Mouse (Mus musculus): Measurements from ENCODE around the gene Zmiz2.
"Not testable (repeated sequence)": the region's sequence is repeated elsewhere in the genome, so short reads cannot be mapped to it uniquely, and the experiment has no call there.

The Zmiz2 gene

DNA sequence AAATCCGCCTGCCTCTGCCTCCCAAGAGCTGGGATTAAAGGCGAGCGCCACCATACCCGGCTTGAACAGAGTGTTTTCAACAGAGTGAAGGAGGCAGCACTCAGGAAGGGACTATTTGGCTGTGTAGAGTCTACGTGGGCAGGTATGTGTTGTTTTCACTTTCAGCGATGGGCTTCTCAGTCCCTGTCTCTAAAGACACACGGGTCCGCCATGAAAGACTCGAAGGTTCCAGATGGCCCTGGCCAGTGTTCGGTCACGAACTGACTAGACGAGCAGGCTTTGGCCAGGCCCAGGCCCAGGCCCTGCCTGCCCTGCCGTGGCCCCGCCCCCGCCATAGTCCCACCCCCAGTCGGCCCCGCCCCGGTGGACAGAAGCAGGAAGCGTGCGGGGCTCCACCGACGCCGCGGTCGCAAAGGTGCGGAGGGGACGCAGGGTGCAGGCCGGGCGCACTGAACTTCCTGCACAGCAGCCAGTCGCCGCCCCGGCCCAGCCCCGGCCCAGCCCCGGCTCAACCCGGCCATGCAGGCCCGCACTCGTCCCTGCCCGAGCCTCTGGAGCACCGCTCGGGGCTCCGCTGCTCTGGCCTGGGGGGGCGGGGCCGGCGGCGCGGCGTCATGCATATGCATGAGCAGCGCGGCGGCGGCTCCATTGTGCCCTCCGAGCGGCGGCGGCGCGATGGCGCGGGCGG is at the start of gene Zmiz2:
Gene Zmiz2, plus strand, starts transcription at position 349 of the 688 bp plus-strand sequence.
- peak; percentile 85 for DNase-seq (ENCODE audit: low read depth, low spot score)

DNA sequence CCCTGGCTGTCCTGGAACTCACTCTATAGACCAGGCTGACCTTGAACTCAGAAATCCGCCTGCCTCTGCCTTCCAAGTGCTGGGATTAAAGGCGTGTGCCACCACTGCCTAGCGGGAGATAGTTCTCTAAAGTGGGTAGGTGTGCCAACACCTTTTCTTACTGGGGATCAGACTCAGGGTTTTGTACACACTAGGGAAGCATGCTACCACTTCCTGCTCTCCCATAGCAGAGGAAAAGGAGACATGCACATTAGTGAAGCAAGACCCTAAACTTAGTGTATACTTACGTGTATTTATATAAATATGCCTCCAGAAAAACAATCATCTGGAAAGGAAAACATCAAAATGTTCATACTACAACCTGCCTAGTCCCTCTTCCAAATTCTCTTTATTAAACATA is 42.9 kb upstream of the Zmiz2 start:
- DNase-seq (ENCODE audit: low read depth, low spot score) = no peak

DNA sequence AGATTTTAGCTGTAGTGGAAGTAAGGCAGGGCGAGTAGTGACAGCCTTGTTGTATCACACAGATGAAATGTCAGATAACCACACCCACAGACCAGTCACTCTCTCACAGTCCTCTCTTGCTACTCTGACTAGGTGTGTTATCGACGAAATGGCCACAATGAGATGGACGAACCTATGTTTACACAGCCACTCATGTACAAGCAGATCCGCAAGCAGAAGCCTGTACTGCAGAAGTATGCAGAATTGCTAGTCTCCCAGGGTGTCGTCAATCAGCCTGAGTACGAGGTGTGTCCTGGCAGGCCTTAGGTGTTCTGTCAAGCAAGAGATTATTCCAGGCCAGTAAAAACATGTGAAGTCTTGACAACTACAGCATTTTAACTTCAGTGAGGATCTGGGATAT is 41.9 kb upstream of the Zmiz2 start:
- no peak for DNase-seq (ENCODE audit: low read depth, low spot score)

DNA sequence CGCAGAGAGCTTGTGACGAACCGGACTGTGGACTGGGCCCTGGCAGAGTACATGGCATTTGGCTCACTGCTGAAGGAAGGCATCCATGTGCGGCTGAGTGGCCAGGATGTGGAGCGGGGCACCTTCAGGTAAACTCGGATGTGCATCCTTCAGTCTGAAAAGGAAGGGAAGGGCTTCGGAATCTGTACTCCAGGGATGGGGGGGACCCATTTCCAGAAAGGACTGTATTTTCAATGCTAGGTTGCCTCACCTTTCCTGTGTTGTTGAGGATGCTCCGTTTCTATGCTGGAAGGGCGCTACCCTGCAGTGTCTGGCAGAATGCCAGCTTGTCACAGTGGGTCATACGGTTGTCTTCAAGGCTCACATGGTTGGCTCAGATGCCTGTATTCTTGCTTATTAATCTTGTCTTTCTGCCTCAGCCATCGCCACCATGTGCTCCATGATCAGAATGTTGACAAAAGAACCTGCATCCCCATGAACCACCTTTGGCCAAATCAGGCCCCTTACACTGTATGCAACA is 40.1 kb upstream of the Zmiz2 start:
- DNase-seq (ENCODE audit: low read depth, low spot score) = no peak

DNA sequence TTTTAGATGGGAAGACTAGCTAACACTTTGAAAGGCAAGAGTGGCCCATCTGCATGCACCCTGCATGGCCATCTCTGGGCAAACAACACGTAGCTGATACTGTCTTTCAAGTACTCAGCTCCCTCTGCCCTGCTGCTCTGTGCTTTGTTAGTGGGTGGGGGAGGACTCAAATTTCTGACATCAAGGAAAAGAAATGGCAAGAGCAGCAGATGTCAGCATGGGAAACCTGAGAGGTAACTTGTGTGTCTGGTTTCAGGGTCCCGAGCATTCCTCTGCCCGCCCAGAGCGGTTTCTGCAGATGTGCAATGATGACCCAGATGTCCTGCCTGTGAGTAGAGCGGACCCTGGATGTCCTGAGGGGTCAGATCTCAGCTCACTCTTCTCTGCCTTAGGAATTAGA is 39.3 kb upstream of the Zmiz2 start:
- DNase-seq (ENCODE audit: low read depth, low spot score) = no peak

DNA sequence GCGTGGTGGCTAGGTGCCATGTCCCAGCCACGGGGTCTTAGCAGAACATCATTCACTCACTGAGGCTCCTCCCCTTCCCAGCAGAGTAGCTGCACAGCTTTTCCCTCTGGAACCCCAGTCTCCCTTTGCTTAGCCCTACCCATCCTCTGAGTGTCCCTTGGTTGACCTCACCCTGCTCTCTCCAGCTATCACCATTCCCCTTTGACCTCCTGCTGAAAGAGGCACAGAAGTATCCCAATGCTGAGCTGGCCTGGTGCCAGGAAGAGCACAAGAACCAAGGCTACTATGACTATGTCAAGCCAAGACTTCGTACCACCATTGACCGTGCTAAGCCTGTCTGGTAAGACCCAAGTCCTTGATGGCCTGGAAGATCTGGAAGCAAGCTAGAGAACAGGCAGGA is 33.8 kb upstream of the Zmiz2 start:
- no peak for DNase-seq (ENCODE audit: low read depth, low spot score)

DNA sequence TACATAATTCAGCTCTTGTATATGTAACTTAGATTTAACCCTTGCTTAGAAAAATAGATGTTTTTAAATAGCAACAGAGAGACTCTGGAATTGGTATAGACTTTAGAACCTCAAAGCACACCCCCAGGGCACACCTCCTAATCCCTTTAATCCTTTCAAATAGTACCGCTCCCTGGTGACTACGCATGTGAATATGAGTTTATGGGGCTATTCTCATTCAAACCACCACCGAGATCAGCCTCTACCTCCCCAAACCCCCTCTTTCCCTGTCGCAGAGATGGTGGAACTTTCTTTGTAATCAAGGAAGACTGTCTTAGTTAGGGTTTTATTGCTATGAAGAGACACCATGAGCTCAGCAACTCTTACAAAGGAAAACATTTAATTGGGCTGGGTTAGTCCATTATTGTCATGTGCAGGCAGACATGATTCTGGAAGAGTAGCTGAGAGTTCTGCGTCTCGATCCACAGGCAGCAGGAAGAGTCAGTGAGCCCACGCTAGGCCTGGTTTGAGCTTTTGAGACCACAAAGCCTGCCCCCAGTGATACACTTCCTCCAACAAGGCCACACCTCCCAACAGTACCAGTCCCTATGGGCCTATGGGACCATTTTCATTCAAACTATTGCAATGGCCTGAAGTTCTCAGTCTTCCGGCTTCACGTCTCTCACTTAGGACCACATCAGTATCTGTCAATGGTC is 24.1 kb upstream of the Zmiz2 start:
- DNase-seq (ENCODE audit: low read depth, low spot score) = no peak

DNA sequence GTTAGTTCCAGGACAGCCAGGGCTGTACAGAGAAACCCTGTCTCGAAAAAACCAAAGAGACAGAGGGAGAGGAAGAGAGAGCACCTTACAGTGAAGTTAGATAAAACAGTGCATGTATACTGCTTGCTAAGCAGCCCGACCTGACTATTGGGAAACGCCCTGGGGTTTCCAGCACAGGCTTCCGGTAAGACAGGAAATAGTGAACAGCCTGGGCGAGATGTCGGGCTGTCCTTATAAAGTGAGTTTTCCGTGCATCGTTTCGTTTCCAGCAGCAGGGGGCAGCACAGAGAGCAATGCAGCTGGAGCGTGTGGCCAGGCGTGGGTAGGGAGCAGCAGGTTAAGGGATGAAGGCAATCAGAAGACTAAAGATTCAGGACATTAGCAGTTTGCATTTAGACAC is 23.0 kb upstream of the Zmiz2 start:
- peak; percentile 54 for DNase-seq (ENCODE audit: low read depth, low spot score)

DNA sequence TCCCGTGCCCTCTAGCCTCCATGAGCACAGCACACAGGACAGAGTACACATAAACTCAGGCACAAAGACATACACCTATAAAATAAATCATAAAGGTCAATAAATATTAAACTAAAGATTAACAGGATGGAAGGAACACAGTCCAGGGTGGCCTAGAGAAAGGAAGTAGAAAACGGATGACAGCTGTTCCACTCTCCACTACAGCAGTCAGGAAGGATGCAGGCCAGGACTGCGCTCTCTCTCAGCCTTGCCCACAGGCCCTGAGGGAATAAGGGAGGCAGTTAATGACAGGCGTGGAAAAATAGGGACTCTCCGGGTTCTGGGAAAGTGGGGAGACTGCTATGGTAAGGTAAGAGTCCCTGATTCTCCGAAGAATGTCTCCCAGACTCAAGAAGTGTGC is 22.4 kb upstream of the Zmiz2 start:
- DNase-seq (ENCODE audit: low read depth, low spot score) = no peak

DNA sequence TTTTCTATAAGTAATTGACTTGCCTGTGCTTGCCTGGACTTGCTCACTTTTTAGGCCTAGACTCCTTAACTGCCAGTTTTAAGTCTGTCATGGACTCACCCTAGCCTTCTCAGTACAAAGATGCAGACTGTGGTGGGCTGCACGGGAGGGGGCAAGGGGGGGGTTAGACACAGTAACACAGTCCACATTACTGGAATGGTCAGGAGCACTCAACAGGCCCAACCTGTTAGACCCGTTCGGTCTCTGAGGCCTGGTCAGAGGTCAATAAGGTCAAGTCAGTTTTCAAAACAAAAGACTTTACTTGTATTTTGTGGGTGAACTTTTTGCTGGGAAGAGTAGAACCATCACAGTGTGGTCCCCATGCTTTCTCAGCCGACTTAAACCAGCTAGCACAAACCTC is 21.7 kb upstream of the Zmiz2 start:
- DNase-seq (ENCODE audit: low read depth, low spot score) = no peak

DNA sequence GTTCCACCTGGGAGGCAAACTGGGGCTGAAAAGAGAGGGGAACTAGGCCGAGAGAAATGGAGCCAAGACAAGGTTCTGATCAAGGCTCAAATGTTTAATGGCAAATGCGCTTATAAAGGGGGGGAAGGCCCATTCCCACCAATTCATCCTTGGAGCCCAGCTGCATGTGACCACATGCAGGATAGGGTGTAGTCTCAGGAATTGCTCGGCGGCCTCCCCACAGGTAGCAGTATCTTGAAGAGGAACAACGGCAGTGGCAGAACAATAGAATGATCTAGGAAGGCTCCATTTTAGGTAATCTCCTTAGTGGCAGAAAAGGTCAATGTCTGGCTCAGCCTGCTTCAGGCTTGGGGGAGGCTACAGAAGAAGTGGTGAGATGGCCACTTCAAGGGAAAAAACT is 20.9 kb upstream of the Zmiz2 start:
- not testable (repeated sequence) for DNase-seq (ENCODE audit: low read depth, low spot score)

DNA sequence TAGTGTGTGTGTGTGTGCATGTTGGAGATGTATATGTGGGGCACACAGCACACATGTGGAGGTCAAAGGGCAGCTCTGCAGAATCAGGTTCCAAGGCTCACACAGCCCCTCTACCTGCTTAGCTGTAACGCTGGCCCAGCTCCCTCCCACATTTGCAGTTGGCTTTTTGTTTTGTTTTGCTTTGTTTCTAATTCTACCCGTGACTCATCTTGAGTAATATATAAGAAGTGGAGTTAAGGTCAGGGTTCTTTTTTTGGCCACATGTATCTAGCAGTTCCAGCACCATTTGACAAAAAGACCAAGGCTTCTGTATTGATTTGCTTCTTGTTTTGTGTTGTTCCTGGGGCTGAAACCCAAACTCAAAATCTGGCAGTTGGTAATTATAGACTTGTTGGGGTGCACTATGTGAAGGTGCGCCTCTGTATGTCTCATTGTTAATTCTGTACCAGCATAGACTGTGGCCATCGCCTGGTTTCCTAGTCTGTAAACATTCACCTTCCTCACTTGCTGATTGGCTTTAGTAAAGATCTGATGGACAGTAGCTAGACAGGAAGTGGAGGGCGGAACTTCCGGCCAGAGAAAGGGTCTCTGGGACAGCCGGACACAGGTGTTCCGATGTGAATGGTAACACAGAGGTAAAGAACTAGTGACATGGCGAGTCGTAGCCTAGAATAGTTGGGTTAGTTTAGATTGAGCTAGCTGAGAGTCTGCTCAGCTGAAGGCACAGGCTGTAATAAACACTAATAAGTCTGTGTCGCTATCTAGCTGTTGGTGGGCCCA is 17.3 kb upstream of the Zmiz2 start:
- DNase-seq (ENCODE audit: low read depth, low spot score) = no peak

DNA sequence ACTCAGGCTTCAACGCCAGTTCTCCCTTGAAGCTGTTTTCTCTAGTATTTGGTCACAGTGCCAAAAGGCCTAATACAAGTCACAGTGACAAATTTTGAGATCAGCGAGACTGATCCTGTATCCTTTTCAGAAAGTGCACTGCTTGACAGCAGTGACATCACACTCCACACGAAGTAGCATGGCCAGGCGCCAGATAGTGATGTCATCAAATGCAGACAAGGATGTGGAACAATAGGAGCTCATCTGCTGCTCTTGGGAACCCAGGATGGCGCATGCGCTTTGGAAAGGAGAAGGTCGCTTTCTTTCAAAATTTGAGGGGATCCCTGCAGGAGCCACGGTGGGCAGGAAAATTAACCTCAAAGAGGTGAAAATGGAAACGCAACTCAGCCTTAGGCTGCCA is 16.1 kb upstream of the Zmiz2 start:
- no peak for DNase-seq (ENCODE audit: low read depth, low spot score)

DNA sequence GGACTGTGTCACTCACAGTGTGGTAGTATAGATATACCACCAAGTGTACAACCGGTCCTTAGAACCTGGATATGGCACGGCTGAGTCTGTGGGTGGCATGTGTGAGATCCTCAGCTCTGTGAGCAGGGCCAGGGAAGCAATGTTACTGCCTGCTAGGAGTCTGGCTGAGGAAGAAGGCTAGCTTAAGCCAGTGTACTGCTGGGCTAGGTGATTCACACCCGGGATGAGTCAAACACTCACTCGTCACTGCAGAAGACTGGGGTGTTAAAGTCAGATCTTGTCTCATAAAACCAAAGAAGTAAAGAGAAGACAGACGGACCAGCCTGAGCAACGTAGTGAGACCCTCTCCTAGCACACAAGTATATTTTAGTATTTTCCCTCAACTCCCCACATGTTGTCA is 8.0 kb upstream of the Zmiz2 start:
- no peak for DNase-seq (ENCODE audit: low read depth, low spot score)

DNA sequence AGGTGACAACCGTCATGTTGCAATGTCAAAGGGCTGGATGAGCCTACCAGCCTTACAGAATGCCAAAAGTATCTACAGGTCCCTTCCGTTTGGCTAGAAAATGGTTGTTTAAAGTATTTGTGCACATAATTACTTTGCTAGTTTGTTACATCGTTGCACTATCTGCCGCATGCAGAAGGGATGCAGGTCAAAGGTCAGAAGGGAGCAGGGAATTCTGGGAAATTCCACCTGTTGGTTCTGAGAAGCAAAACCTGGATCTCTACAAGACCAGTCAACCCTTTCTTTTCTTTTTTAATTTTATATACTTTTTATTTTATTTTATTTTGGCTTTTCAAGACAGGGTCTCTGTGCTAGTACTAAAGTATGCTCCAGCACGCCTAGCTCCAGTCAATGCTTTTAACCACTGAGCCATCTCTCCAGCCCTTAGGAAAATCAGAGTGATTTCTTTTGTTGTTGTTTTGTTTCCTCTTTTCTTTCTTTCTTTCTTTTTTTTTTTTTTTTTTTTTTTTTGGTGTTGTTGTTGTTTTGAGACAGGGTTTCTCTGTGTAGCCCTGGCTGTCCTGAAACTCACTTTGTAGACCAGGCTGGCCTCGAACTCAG is 648 bp upstream of the Zmiz2 start:
- no peak for DNase-seq (ENCODE audit: low read depth, low spot score)

DNA sequence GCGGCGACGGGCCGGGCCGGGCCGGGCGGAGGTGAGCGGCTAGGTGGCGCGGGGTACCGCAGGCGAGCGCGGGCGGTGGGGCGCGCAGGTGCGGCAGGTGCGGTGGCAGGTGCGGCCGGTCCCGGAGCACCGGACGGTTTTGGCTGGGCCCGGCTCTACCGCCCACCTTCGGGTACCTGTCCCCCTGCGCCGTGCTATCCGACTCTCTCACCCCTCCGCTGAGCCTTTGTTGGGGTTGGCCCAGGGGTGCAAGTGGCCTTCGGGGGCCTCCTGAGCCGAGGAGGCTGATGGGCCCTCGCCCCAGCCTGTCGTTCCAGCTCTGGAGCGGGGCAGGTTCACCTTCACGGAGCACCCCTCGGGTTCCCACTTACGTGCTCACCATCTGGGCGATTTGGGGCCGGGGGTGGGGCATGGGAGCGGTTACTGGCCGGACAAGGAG is 628 bp downstream of the Zmiz2 start:
- no peak for DNase-seq (ENCODE audit: low read depth, low spot score)

DNA sequence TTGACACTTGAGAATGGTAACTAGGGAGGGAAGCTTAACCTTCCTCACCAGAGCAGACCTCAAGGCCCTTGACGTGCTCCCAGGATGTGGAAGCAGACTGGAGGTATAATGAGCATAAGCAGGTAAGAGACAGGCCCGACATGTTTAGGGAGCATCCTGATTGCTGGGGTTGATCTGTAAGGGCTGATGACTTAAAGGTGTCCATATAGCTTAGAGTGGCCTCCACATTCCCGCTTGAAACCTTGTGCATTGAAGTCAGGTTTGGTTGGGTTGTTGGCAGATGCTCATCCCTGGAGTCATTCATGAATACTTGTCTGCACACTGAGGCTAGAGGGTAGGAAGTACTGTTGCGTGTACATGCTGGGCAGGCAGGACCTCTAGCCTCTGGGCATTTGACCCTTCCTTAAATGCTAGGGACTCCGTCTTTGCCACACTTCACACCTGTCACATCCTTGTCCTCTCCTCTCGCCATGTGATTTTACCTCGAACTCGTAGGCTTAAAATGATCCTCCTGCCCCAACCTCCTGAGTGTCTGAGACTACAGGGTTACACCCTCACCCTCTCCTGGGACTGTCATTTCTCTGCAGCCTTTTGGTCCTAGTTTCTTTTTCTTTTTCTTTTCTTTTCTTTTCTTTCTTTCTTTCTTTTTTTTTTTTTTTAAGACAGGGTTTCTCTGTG is 1.6 kb downstream of the Zmiz2 start:
- DNase-seq (ENCODE audit: low read depth, low spot score) = no peak

DNA sequence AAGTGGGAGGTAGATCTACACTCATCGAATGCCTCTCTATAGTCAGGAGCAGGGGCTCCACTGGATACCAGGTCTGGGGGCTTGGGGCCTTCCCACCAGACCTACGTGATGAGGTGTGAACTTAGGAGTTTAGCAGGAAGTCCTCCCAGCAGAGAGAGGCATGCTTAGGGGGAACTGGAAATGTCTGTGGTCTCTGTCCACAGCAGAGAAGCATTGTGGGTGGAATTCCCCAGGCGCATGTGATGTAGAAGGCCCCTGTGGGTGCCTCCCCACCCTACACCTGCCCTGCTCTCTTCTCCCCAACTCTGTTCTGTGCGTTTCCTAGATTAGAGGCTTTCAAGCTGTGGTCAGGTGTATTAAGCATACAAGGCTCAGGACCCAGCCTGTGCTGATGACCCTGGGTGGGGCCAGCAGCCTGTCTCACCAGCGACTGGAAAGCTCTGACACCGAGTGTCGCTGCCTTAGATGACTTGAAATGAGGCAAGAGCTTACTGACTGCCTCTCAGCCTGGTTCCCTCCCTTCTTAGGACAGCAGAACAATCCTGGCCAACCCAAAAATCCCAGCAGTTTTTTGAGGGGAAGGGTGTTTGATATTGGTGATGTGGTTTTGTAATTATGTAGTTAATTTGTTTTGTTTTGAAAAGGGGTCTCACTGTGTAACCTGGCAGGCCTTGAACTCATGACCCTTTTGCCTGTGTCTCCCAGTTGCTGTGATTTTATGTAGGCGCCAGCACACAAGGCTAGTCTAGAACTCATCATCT is 2.8 kb downstream of the Zmiz2 start:
- no peak for DNase-seq (ENCODE audit: low read depth, low spot score)

DNA sequence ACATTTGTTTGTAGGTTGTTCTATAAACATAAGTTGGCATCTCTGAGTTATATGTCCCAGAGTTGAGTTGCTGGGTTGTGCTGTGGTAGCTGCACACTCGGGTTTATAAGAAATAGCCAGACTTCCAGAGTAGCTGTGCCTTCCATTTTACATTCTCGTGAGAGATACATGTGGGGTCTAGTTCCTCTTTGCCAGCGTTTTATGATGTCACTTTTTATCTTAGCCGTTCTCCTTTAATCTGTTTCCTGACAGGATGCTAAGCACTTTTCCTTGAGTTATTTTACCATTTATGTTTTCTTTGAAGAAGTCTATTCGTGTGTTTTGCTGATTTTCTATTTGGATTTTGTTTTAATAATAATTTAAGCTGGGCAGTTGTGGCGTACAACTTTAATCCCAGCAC is 4.0 kb downstream of the Zmiz2 start:
- DNase-seq (ENCODE audit: low read depth, low spot score) = no peak

DNA sequence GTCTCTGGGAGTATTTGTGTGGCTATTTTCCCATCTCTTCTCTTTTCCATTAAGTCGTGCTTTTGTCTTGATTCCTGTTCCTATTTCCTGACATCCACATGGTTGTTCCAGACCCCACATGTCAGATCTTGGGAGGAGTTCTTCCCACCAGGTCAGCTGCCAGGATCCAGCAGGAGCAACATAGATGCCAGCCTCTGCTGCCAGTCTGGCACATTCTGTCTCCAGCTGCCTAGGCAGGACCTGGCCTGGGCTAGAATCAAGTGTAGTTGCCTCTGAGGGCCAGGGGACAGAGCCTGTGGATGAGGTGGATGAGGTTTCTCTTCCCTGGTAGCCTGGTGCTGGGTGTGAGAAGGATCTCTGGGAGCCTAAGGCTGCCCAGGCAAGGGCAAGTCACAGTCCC is 5.0 kb downstream of the Zmiz2 start:
- no peak for DNase-seq (ENCODE audit: low read depth, low spot score)

DNA sequence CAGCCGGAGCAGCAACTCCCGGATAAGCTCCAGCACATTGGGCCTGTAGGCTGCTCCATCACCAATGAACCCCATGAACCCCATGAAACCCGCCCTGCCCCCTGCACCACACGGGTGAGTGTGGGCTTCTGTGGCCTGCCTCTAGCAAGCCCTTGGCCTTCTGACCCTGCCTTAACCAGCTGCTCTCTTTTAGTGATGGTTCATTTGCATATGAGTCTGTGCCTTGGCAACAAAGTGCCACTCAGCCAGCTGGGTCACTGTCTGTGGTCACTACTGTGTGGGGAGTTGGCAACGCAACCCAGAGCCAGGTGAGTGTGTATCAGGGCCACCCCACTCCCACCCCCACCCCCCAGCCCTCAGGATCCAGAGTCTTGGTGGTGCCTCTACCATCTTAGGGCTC is 6.7 kb downstream of the Zmiz2 start:
- no peak for DNase-seq (ENCODE audit: low read depth, low spot score)
